Mouse (Mus musculus): Measurements from ENCODE around the gene Rab20. TPM values are rescaled to one million over a fixed set of nuclear protein-coding genes. Genes with fewer than 3 reads are reported as not detected.

The Rab20 gene
- total RNA-seq, 2 experiments from 2014 or later: 0.42 to 0.87 TPM

DNA sequence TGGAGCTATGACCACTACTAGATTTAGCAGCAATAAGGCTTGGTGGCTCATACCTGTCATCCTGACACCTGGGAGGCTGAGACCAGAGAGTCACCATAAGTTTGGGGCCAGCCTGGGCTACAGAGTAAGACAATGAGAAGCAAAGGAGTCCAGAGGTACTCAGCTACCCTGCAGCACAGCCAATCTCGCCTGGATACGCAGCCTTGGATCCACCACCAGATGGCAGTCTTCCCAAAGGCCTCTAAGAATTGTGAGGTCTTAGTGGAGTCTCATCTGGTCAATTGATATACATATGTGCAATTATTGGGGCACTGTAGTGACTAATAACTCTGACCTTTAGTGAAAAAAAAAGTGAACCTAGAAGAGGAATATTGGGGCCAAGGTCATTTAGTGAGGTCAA, 58.9 kb downstream of the Rab20 start:
- intact Hi-C loops (cut with DNase I): loop anchor here (5.0 kb wide), 1 partner anchor 167 kb away; no protein-coding TSS in a partner anchor
- peak; percentile 61 to 68 for DNase-seq (ENCODE audit: low spot score in 2 of 2)

DNA sequence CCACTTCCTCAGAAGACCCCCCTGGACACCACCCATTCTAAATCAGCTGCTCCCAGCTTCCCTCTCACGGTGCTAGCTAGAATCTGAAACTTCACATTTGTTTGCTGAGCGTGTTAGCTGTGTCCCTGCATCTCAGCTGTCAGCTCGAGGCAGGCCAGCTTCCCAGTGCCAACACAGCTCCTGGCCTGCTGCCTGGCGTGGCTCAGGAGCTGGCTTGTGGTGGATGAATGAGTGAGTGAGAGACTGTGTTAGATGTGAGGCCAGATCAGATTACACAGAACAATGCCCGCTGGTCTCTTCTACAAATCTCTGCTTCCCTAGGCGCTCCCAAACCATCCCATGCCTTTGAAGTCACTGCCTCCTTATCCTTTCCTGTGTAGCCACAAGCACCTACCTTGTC, 59.3 kb downstream of the Rab20 start:
- intact Hi-C loops (cut with DNase I): loop anchor here (5.0 kb wide), 1 partner anchor 167 kb away; no protein-coding TSS in a partner anchor
- DNase-seq (ENCODE audit: low spot score in 2 of 2): peak; percentile 77 to 80

DNA sequence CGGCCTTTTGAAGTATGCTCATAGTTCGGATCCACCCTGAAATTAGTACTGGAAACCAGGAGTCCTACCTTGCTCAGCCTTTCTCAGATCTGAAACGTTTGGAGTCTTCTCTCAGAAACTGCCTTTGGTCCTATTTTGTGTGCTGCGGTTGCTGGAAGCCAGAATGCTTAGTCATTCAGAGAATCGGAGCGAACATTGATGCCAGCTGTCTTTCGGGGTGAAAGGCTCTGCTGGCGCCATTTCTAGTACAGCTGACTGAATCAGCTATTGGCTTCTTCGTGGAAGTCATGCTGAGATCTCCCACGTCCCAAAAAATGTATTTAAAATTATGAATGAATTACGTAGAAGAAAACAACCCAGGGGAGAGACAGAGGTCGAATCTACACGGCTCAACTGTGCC, 60.7 kb downstream of the Rab20 start:
- intact Hi-C loops (cut with DNase I): loop anchor here (5.0 kb wide), 1 partner anchor 165 kb away; no protein-coding TSS in a partner anchor
- DNase-seq (ENCODE audit: low spot score in 2 of 2): peak in 1 of 2 experiments; percentile 44

DNA sequence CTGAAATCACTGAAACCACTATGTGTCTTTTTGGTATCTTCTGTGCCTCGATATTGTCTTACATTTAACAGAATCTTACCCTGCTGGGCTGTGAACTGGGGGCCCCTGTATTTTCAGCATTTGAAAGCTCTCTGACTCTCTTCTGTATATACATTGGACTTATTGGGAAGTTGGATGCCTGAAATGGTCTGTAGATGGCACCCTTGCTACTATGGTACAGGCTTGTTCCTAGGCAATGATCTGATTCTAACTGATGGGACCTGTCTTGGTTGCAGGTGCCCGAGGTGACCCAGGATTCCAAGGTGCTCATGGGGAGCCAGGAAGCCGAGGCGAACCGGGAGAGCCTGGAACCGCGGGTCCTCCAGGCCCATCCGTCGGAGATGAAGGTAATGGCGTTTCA, 63.4 kb downstream of the Rab20 start:
- no peak for DNase-seq (ENCODE audit: low spot score in 2 of 2)
- intact Hi-C loops (cut with DNase I): loop anchor here (5.0 kb wide), 1 partner anchor 163 kb away; no protein-coding TSS in a partner anchor

DNA sequence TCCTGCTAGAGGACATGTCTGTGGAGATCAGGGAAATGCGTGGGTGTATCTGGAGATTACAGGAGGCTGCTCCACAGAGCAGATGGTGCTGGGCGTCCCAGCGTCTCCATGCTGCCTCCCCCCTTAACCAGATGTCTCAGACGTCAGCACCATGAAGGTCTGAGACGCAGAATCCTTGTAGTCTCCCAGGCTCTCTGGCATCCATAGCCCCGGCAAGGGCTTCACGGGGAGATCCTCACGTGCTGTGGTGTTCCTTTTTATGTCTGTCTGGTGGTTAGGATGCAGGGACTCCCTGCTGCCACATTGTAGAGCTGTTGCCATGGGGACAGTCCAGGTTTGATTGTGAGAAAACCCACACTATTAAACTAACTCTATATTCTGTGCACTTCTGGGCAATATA, 64.2 kb downstream of the Rab20 start:
- DNase-seq (ENCODE audit: low spot score in 2 of 2): peak; percentile 71 to 80
- intact Hi-C loops (cut with DNase I): no loop called here

DNA sequence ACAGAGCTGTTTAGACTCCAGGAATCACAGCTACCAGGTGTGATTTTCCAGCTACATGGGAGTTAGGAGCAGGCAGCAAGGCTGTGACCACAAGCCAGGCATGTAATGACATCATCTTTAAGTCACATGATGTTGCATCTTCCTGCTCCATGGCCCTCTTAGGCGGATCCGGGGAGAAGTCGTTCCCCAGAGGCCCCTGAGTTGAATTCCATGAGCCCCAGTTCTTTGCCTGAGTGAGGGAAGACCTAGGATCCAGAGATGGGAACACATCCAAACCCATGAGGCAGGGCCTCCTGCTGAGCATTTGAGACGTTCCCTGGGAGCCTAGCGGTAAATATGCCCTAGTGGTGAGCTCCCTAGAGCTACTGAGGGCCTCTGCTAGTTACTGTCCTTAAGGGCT, 66.1 kb downstream of the Rab20 start:
- intact Hi-C loops (cut with DNase I): no loop called here
- DNase-seq (ENCODE audit: low spot score in 2 of 2): no peak

DNA sequence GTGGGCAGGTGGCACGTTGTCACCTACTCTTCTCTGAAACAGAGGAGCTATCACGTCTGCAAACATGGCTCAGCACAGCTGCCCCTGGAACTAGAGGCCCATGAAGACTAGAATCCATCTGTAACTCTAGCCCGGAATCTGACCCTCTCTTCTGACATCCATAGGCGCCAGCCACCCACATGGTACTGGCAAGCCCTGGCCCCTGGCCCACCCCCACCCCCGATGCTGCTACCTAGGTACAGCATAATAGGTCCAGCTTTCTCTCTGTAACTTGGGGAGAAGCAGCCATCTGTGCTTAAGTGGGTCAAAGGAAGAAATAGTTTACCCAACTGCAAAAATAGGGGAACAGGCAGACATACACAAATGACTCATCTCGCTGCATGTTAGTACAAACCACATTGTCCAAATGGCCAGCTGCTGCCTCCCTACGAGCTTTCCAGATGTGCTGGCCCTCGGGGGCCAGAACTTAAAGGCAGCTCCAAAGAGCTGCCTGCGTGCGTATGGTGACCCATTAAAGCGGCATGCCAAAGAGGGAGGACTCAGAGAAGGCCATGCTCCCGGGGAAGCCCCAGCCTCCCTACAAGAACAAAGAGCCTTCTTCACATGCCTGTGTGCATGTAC, 66.9 kb downstream of the Rab20 start:
- no peak for DNase-seq (ENCODE audit: low spot score in 2 of 2)
- intact Hi-C loops (cut with DNase I): no loop called here

DNA sequence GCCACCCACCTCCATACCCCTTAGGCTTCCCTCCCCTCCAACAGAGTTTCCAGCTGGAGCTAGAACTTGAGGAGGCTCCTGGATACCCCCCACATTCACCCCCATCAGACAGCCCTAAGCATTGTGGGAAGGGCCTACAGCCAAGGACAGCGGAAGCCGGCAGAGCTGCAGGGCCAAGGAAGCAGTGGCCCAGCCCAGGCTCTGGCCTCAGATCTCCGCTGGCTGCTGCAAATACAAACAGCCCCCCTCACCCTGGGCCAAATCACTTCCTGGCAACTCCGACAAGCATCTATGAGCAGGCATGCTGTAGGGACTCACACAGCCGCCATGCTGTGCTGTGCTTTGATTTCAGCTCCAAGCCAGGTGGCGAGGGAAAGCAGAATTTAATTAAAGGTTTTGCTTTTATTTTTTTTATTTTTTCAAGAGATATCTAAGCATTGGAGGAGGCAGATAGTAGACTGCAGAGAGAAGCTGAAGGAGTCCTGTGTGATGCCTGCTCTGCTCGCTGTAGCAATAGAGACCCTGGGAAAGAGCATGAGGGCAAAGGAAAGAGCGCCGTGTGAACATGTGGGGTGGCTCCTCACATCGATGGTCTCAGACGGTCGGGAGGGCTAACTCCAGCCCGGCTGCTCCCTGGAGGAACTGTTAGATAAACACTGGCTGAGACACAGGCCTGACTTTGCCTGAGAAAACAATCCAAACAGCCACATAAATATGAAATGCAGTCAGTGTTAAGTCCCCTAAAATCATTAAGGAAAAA, 72.6 kb downstream of the Rab20 start:
- DNase-seq (ENCODE audit: low spot score in 2 of 2): peak; percentile 59 to 70
- intact Hi-C loops (cut with DNase I): no loop called here

DNA sequence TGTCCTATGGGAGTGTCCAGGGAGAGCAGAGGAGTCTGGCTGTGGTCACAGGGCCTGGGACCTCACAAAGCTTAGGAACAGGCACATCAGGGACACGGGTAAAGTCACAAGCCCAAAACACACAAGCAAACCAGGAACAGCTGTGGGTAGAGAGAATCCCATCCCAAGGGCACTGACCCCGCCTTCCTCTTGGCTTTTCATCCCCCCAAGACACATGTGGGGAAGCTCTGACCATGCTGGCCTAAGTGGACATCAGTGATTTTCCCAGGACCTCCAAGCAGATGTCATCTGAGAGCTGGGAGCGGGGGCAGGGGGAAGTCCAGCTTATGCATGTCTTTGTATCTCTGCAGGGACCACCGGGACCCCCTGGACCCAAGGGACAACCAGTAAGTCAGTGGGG, 73.9 kb downstream of the Rab20 start:
- no peak for DNase-seq (ENCODE audit: low spot score in 2 of 2)

DNA sequence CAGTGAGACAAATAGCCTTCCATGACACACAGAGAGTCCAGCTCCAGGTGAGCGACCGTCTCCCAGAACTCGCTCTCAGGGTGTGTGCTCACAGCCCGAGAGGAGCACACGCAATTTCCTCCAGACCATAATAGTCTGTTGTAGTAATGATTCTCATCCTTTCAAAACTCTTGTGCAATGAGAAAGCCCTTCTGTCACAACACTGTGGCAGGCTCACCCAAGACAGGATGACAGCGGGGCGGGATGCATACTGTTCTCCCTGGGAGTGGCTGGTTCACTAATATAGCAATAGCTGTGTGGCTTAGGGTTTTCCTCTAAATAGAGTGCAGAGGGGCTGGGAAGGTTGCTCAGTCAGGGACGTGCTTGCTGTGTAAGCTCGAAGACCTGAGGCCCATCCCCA, 74.7 kb downstream of the Rab20 start:
- intact Hi-C loops (cut with DNase I): no loop called here
- no peak for DNase-seq (ENCODE audit: low spot score in 2 of 2)

More for the DNA sequence above, 73.9 kb downstream of the Rab20 start:
- intact Hi-C loops (cut with DNase I): no loop called here

Other genes starting within 250 kb of the Rab20 start
- 10 to 100 TPM; 72.4 to 78.6 TPM for gene Col4a2, start 165.9 kb downstream of the Rab20 start, total RNA-seq (2021)
- gene Col4a1, start 165.9 kb downstream of the Rab20 start, total RNA-seq (2021): 100 to 1,000 TPM; 108 to 118 TPM
- gene Naxd, start 18.8 kb upstream of the Rab20 start, total RNA-seq (2021): 10 to 100 TPM; 53.3 to 58.2 TPM
- gene Cars2, start 72.1 kb upstream of the Rab20 start, total RNA-seq (2021): 10 to 100 TPM; 18.2 to 26.1 TPM
- 10 to 100 TPM; 39.0 to 43.4 TPM for gene Ing1, start 76.9 kb upstream of the Rab20 start, total RNA-seq (2021)
- gene Ankrd10, start 157.0 kb upstream of the Rab20 start, total RNA-seq (2021): 10 to 100 TPM; 50.7 to 61.4 TPM
- not detected for gene 1700016D06Rik, start 222.4 kb upstream of the Rab20 start, total RNA-seq (2021)
- gene Arhgef7, start 249.0 kb upstream of the Rab20 start, total RNA-seq (2021): 100 to 1,000 TPM; 172 to 189 TPM